Mouse (Mus musculus) fat pad, adult 2 months (tissue): ENCODE results near the gene Trmt44.

Experiments used
- DNase-seq: peaks from one replicate; pipeline ENCODE4 v3.0.0-alpha.2; 2011; ENCODE audit warnings: low read depth, low spot score; ENCODE audit errors: extremely low read depth

Gene Trmt44

GRCm38 (mm10) chr5:35551855-35552837, 22.7 kb downstream of the Trmt44 start:
- no peak for DNase-seq

- no peak for DNase-seq
Measured at GRCm38 (mm10) chr5:35546127-35546526, 28.7 kb downstream of the Trmt44 start.

GRCm38 (mm10) chr5:35541059-35541790, 33.6 kb downstream of the Trmt44 start:
- no peak for DNase-seq

- no peak for DNase-seq
Measured at GRCm38 (mm10) chr5:35540555-35540954, 34.3 kb downstream of the Trmt44 start.

GRCm38 (mm10) chr5:35539576-35539975, 35.3 kb downstream of the Trmt44 start:
- no peak for DNase-seq

- no peak for DNase-seq
Measured at GRCm38 (mm10) chr5:35538022-35538421, 36.8 kb downstream of the Trmt44 start.

GRCm38 (mm10) chr5:35537474-35537873, 37.4 kb downstream of the Trmt44 start:
- DNase-seq, result no peak

GRCm38 (mm10) chr5:35536271-35536670, 38.6 kb downstream of the Trmt44 start:
- DNase-seq, result no peak

GRCm38 (mm10) chr5:35531586-35531985, 43.3 kb downstream of the Trmt44 start:
- no peak for DNase-seq

- DNase-seq, result no peak
Measured at GRCm38 (mm10) chr5:35530442-35530841, 44.4 kb downstream of the Trmt44 start.

- no peak for DNase-seq
Measured at GRCm38 (mm10) chr5:35525469-35526123, 49.3 kb downstream of the Trmt44 start, which contains the start of gene Cpz. Gene Cpz (minus strand): TSS chr5:35525698.

GRCm38 (mm10) chr5:35524381-35524780, 50.5 kb downstream of the Trmt44 start:
- DNase-seq, result no peak

GRCm38 (mm10) chr5:35523735-35524134, 51.1 kb downstream of the Trmt44 start:
- no peak for DNase-seq

GRCm38 (mm10) chr5:35516781-35517180, 58.1 kb downstream of the Trmt44 start:
- DNase-seq, result no peak

GRCm38 (mm10) chr5:35510589-35510988, 64.3 kb downstream of the Trmt44 start:
- no peak for DNase-seq
